Mouse (Mus musculus) bone marrow, adult 2 months (tissue): ENCODE data around the gene Rpl3. TPM values are rescaled to one million over a fixed set of nuclear protein-coding genes. Genes with fewer than 3 reads are reported as not detected.

ENCODE experiments used
- H3K27ac ChIP-seq: fragments of 200-500 bp; 2 replicates; pipeline ENCODE4 v1.5.1; 2012; ENCODE audit warnings: low read depth, mild to moderate bottlenecking, control low read depth, inconsistent platforms, low read length; ENCODE audit not compliant: control insufficient read depth, poor library complexity, insufficient read depth
- H3K4me1 ChIP-seq: fragments of 200-500 bp; 2 replicates; pipeline ENCODE4 v1.6.1; 2011; ENCODE audit warnings: low read length; ENCODE audit not compliant: control insufficient read depth, insufficient read depth
- H3K4me3 ChIP-seq: fragments of 200-500 bp; replicated peaks from 2 replicates; pipeline ENCODE3; 2011; ENCODE audit warnings: mild to moderate bottlenecking, low read depth, low read length, control low read depth; ENCODE audit not compliant: control insufficient read depth
- CTCF ChIP-seq: fragments of 200-500 bp; IDR thresholded peaks from 2 replicates; pipeline ENCODE4 v1.5.1; 2011; ENCODE audit warnings: low read length, control low read depth; ENCODE audit not compliant: control insufficient read depth, insufficient read depth
- POLR2A ChIP-seq: fragments of 200-500 bp; IDR thresholded peaks from 2 replicates; pipeline ENCODE4 v1.6.1; 2011; ENCODE audit warnings: low read depth, mild to moderate bottlenecking, control low read depth, low read length, borderline replicate concordance; ENCODE audit not compliant: control insufficient read depth
- WGBS: fragments of 180-500 bp; shearing (Covaris S2); methylation state at CpG from one replicate; pipeline ENCODE4 v1.1.7; 2018; 5-methylcytosine and 5-hydroxymethylcytosine counted together
- polyA plus RNA-seq: library from polyadenylated mRNA; stranded (reverse); fragments of >200 nt; gene quantifications from 2 replicates; pipeline ENCODE4 v1.2.4, GENCODE M21; 2011; ENCODE audit warnings: low replicate concordance; ENCODE audit not compliant: missing spikeins, insufficient read depth, insufficient read length

Rpl3 gene
- polyA plus RNA-seq, 1 experiment: 1,315 TPM

- no peak overlapping the region for H3K27ac ChIP-seq
- 79% methylated on average over 6 of the region's 6 CpGs for WGBS
- TF ChIP-seq POLR2A (no peak), CTCF (no peak)
Measured at GRCm38 (mm10) chr15:80035341-80035885, 56.3 kb downstream of the Rpl3 start.

GRCm38 (mm10) chr15:80034913-80035312 is 56.8 kb downstream of the Rpl3 start:
- TF ChIP-seq POLR2A (no peak), CTCF (no peak)
- Histone ChIP-seq H3K4me1 (no peaks in the 10 kb centered on the region), H3K27ac (no peak overlapping the region), H3K4me3 (no peak overlapping the region)

More at GRCm38 (mm10) chr15:80035341-80035885, 56.3 kb downstream of the Rpl3 start:
- no peak overlapping the region for H3K4me3 ChIP-seq
- no peaks in the 10 kb centered on the region for H3K4me1 ChIP-seq

- H3K4me1 ChIP-seq: no peaks in the 10 kb centered on the region
- TF ChIP-seq POLR2A: no peak
- no peak for TF ChIP-seq CTCF
- 59% methylated on average over 7 of the region's 7 CpGs for WGBS
- no peak overlapping the region for H3K27ac ChIP-seq
- no peak overlapping the region for H3K4me3 ChIP-seq
Measured at GRCm38 (mm10) chr15:80034366-80034765, 57.3 kb downstream of the Rpl3 start.

- Histone ChIP-seq H3K27ac (no peak overlapping the region), H3K4me3 (no peak overlapping the region), H3K4me1 (no peaks in the 10 kb centered on the region)
- WGBS: 77% methylated on average over 4 of the region's 4 CpGs
- peak; percentile 39; the same call in 1 of the 2 replicates for TF ChIP-seq CTCF
- TF ChIP-seq POLR2A: no peak
Measured at GRCm38 (mm10) chr15:80031133-80031532, 60.5 kb downstream of the Rpl3 start.

- TF ChIP-seq POLR2A (no peak), CTCF (no peak)
- no peak overlapping the region for H3K4me3 ChIP-seq
- 51% methylated on average over 10 of the region's 10 CpGs for WGBS
- no peaks in the 10 kb centered on the region for H3K4me1 ChIP-seq
- H3K27ac ChIP-seq: no peak overlapping the region
Measured at GRCm38 (mm10) chr15:80030399-80030798, 61.3 kb downstream of the Rpl3 start.

GRCm38 (mm10) chr15:80028862-80029261 is 62.8 kb downstream of the Rpl3 start:
- 31% methylated on average over 5 of the region's 5 CpGs for WGBS

More at GRCm38 (mm10) chr15:80028862-80029261, 62.8 kb downstream of the Rpl3 start:
- Histone ChIP-seq H3K27ac (no peak overlapping the region), H3K4me3 (no peak overlapping the region), H3K4me1 (no peaks in the 10 kb centered on the region)
- TF ChIP-seq POLR2A (no peak), CTCF (no peak)

Other genes starting within 250 kb of the Rpl3 start
- gene Apobec3, start 200.2 kb downstream of the Rpl3 start, polyA plus RNA-seq: 104 and 140 TPM in 2 replicates
- 16.8 and 22.5 TPM in 2 replicates for gene Cbx7, start 120.7 kb downstream of the Rpl3 start, polyA plus RNA-seq
- 4.1 and 7.8 TPM in 2 replicates for gene Pdgfb, start 76.9 kb downstream of the Rpl3 start, polyA plus RNA-seq
- 10.7 and 13.4 TPM in 2 replicates for gene Syngr1, start 534 bp downstream of the Rpl3 start, polyA plus RNA-seq
- 17.0 and 26.6 TPM in 2 replicates for gene Tab1, start 41.3 kb upstream of the Rpl3 start, polyA plus RNA-seq
- gene Mgat3, start 81.9 kb upstream of the Rpl3 start, polyA plus RNA-seq: 0.97 TPM in 1 of 2 replicates, not detected in the other
- 11.5 and 16.3 TPM in 2 replicates for gene Mief1, start 142.2 kb upstream of the Rpl3 start, polyA plus RNA-seq
- not detected in 2 replicates for gene AC140267.1, start 144.0 kb upstream of the Rpl3 start, polyA plus RNA-seq
- gene Atf4, start 163.3 kb upstream of the Rpl3 start, polyA plus RNA-seq: 248 and 280 TPM in 2 replicates
- gene Rps19bp1, start 172.4 kb upstream of the Rpl3 start, polyA plus RNA-seq: 21.3 and 53.7 TPM in 2 replicates
- gene Cacna1i, start 195.4 kb upstream of the Rpl3 start, polyA plus RNA-seq: 1.2 and 2.8 TPM in 2 replicates